Mouse (Mus musculus) testis, postnatal 14 days (tissue): ENCODE measurements around the gene Prdx6.
A peak's percentile ranks its signal among the peaks of the same experiment; 100 is the strongest.
"Not testable (repeated sequence)": the region's sequence is repeated elsewhere in the genome, so short reads cannot be mapped to it uniquely, and the experiment has no call there.

Source experiments
- DNase-seq: peaks from one replicate; pipeline ENCODE4 v3.0.0; 2021; ENCODE audit warnings: low spot score

Gene Prdx6

DNA sequence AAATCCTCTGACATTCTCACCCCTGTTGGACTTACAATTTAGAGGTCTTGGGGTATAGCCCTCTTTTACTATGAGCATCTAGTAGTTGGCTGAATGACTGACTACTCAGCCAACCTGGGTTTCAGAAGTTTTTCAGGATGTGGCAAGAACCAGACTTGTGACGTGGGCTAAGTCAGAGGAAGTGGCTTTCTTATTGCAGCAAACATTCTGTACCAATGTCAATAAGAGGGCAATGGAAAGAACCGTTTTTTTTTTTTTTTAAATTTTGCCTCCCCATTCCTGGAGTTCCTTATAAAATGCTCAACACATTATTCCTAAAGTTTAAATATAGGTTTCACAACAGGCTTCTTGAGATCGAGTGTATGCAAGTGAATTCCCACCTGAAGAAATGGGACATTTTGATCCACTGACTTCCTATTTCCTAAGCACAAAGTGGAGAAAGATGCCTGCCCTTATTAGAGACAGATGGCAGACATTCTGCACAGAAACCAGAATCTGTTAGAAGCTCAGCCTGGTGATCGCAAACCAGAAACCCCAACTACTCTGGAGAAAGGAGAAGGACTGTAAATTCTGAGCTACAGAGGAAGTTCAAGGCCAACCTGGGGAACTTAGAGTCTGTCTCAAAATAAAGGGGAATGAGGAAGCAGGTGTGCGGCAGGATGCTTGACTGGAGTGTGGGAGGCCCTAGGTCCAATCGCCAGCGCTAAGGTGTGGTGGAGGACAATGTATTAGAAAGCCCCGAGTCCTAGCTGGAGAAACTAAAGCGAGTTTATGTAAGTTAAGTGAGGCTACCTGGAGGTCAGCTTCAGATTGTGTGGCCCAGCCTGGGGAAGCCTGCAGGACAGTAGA lies 622 bp upstream of the Prdx6 start:
- no peak for DNase-seq

- DNase-seq, result peak; percentile 80
Observed at GRCm38 (mm10) chr1:161250031-161250603, 902 bp downstream of the Prdx6 start.

GRCm38 (mm10) chr1:161249442-161249841 lies 1.6 kb downstream of the Prdx6 start:
- no peak for DNase-seq

DNA sequence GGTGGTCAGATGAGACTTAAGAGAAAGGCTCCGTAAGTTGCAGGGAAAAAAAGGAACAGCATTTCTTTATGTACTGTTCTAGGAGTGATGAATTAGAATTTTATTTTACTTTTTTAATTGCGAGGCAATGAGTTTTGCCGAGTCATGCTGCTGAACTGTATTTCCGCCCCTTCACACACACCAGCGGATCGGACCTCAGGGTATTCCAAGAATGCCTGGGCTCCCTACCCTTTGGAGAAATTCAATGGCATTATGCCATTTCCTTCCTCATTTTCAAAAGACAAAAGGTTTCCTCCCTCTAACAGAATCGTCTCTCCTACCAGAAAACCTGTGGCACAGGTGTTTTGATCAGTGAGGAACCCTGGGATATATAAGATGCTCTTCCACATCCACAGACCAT lies 2.3 kb downstream of the Prdx6 start:
- no peak for DNase-seq

DNA sequence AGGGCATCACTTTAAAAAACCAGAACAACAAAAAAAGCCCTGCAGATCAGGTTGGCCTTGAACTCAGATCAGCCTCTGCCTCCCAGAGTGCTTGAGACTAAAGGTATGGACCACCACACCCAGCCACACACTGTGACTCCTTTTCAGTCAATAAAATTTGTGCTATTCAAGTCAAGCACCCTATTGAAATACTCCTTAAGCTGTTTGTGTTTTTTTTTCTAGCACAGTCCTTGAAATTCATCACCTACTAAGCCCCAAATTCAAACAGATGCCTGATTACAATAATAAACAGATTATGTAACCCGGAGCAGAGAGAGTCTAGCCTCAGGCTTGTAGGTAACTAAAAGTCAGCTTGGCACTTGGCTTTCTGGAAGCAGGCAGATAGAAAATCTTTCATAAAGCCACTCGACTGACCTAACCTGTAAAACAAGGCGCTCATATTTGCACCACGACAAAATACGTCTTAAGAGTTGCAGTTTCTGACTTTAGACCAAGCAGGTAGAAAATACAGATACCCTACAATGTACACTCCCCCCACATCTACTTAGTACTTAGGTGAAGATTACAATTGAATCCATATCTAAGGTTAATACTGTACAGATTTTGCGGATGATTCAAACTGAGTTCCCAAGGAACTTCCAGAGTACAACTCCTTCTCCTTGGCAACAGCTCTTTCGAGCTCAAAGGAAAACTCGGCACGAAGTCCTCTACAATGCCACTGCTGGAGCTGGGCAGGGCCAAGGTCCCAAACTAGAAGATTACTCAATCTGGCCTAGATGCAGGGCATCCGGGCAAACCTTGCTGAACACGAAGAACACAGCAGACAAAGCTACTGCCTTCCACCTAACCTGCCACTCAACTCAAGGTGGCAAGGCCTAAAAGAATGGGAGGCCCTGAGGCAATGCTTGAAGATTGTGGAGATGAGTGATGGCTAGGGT lies 3.1 kb downstream of the Prdx6 start:
- no peak for DNase-seq

GRCm38 (mm10) chr1:161247176-161247575 lies 3.8 kb downstream of the Prdx6 start:
- no peak for DNase-seq

- no peak for DNase-seq
Observed at GRCm38 (mm10) chr1:161237750-161238149, 13.3 kb downstream of the Prdx6 start.

GRCm38 (mm10) chr1:161237339-161237738 lies 13.7 kb downstream of the Prdx6 start:
- DNase-seq, result no peak

- DNase-seq, result no peak
Observed at GRCm38 (mm10) chr1:161233226-161233839, 17.7 kb downstream of the Prdx6 start.

GRCm38 (mm10) chr1:161232181-161232580 lies 18.8 kb downstream of the Prdx6 start:
- DNase-seq, result no peak

DNA sequence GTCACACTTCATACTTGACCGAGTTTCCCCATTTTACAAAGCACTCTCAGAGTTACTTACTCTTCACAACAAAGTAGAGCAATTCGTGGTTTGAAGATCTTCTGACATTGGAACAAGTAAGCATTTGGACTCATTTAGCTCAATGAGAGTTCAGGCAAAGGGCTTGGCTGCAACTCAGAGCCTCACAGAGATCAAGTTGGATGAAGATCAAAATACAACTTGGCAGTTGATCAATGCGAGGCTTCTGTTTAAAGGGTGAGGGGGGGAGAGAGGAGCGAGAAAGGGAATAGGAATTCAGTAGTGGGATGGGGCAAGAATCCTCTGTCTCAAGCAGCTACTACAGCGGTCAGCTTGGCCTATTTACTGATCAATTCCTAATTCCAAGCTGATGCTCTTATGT lies 26.2 kb downstream of the Prdx6 start:
- DNase-seq, result peak; percentile 11

- no peak for DNase-seq
Observed at GRCm38 (mm10) chr1:161219816-161220215, 31.2 kb downstream of the Prdx6 start.

GRCm38 (mm10) chr1:161214465-161214864 lies 36.6 kb downstream of the Prdx6 start:
- DNase-seq, result no peak

- no peak for DNase-seq
Observed at GRCm38 (mm10) chr1:161199856-161200255, 51.2 kb downstream of the Prdx6 start.

DNA sequence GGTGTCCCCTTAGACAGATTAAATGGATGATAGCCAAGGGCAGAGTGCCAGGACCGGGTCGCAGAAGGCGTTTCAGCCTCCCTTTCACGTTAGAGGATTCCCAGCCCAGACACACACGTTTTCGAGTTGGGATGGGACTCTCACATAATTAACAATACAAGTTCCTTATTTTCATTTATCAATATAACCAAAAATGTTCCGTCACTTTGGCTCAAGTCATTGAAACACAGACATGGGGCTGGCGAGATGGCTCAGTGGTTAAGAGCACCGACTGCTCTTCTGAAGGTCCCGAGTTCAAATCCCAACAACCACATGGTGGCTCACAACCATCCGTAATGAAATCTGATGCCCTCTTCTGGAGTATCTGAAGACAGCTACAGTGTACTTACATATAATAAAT lies 54.7 kb downstream of the Prdx6 start:
- DNase-seq, result not testable (repeated sequence)

- peak; percentile 73 for DNase-seq
Observed at GRCm38 (mm10) chr1:161195541-161196351, 55.3 kb downstream of the Prdx6 start.

DNA sequence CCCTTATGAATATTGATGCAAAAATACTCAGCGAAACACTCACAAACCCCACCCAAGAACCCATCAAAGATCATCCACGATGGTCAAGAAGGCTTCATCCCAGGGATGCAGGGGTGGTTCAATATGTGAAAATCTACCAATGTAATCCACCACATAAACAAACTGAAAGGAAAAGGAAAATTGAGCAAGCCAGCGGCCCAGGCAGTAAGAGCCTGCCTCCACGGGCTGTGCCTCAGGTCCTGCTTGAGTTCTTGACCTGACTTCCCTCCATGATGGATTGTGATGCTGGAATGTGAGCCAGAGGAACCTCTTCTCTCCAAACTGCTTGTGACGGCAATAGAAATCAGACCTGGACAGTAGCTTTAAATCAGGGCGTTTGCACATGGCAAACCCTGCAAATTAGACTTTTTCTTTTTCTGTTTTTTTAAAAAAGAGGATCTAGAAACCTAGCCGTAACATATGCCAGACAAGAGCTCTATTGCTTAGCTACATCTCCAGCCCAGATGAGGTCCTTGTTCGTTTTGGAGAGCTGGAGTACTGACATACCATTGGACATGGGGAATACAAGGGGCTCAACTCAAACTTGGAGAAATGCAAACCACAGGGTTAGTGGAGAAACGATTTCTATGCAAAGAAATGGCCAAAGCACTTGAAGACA lies 60.6 kb downstream of the Prdx6 start:
- DNase-seq, result no peak
